Mouse (Mus musculus) cerebellum, postnatal 36 days (tissue): ENCODE measurements around the gene AI661453.

Source experiments
- DNase-seq, 2 experiments: peaks; one replicate each; pipeline ENCODE4 v3.0.0; 2021 to 2022; ENCODE audit warnings: mixed read lengths in 2 of 2

The AI661453 gene

DNA sequence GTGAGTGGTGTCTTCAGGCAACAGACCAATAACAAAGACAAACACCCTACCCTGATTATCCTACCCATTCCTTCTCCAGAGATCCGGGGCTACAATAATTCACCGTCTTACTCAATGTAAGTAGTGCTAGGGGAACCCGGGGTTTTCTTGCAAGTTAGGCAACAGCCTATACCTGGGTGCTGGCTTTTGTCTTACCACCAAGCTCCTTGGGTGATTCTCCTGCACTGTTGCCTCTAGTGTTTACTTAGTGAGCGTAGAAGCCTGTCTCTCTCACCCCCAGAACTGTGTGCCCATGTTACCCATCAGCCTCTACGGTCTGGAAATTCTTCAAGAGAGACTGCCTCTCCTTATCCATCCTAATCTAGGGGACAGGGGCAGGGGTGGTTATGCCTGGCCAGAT lies 67.8 kb downstream of the AI661453 start:
- DNase-seq = no peak

DNA sequence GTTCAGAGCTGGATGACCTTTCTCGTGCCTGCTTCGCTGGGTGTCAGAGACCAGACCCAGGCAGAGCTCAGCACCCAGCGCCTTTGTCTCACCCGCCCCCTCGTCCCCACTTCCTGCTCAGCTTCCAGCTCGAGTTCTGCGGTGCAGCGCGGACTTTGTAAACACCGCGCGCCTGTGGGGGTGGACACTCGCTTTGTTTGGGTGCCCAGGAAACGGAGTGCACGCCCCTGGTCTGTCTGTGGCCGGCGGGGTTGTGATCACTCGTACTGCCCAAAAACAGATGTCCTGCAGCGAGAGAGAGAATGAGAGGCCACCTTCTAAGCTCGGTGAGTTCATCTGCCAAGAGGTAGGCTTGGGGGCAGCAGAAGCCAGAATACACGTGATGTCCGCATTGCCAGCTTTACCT lies 68.5 kb downstream of the AI661453 start, which contains the start of gene Ccnd3:
Gene Ccnd3 (plus strand): TSS at position 111 of the 406 bp plus-strand sequence.
- DNase-seq = no peak

DNA sequence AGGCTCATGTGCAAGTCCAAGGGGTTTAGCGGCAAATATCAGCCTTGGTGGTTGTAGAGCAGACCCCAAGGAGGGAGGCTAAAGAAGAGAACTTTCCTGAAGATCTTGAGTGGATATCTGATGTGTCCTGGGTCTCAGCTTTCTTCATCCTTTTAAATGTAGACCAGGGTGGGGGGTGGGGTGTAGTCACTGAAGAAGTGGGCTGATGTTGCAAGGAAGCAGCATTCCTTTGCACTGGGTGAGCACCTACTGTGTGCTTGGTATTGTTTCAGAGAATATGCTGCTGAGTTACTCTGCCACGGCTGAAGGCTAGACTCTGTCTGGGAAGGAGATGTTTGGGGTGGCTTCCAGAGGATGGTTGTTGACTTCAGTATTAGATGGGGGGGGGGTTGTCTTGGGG lies 69.2 kb downstream of the AI661453 start:
- no peak for DNase-seq

DNA sequence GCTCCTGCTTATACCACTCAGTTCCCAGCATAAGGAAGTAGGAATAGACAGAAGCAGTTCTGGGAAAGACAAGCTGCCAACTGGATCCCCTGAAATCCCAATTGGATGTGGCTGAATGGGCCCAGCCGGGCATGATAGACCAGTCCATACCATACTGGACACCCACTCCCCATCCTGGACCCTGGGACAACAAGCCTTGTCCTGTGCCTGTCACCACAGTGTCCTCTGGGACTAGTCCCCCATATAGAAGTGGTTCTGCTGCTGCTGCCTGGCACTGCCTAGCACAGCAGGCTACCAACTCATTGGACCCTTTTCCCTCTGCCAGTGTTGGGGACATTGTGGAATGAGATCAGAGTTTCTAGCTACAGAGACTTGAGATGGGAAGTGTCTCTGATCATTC lies 69.6 kb downstream of the AI661453 start:
- no peak for DNase-seq

DNA sequence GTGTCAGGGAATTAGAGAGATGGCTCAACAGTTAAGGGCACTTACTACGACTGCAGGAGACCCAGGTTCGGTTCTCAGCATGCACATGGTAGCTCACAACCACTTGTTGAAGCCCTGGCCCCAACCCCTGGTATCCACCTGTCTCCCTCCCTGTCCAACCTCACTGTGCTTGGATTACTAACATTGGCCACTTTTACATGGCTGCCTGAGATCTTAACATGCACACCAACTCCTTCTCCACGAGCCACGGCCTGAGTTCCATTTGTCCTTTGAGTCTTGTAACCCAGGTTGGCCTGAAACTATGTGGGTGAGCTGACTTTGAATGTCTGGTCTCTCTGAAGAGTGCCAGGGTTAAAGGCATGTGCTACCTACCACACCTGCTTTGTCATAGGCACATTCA lies 70.3 kb downstream of the AI661453 start:
- DNase-seq = no peak

DNA sequence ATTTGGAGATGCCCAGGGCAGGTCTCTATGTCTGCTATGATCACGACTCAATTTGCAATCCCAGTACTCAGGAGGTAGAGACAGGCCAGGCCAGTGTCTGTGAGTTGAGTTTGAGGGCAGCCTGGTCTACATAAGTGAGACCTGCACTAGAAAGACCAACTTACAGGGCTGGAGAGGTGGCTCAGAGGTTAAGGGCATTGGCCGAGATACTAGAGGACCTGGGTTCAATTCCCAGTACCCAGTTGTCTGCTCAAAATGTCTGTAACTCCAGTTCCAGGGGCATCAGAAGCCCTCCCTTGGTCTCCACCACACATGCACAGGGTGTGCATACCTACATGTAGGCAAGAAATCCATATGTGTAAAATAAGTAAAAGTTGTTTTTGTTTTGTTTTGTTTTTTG lies 71.1 kb downstream of the AI661453 start:
- no peak for DNase-seq

DNA sequence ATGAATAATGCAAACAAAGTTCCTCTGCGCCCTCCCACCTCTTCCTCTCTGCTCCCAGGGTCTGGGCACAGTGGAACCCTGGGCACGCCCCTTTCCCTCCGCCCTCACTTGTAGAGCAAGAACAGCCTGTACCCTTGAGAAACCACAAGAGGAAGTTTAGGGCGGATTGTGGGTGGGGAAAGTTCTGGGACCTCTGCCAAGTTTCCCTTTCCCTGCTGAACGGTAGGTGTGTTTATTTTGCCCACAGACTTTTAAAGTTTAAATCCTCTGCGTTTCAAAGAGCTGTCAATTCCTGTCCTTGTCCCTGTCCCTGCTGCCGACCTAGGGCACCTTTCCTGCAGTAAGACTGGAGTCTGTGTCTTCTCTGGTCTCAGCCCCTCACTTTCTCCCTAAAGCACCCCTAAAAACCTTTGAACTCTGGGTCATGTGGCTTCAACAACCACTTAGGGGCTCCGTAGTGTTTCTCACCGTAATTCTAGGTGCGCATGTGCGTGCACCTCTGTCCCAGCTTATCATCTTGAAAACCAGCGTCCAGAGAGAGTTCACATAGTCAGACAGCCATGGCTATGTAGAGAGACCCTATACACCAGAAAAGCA lies 71.7 kb downstream of the AI661453 start:
- DNase-seq = peak; percentile 17 to 24

DNA sequence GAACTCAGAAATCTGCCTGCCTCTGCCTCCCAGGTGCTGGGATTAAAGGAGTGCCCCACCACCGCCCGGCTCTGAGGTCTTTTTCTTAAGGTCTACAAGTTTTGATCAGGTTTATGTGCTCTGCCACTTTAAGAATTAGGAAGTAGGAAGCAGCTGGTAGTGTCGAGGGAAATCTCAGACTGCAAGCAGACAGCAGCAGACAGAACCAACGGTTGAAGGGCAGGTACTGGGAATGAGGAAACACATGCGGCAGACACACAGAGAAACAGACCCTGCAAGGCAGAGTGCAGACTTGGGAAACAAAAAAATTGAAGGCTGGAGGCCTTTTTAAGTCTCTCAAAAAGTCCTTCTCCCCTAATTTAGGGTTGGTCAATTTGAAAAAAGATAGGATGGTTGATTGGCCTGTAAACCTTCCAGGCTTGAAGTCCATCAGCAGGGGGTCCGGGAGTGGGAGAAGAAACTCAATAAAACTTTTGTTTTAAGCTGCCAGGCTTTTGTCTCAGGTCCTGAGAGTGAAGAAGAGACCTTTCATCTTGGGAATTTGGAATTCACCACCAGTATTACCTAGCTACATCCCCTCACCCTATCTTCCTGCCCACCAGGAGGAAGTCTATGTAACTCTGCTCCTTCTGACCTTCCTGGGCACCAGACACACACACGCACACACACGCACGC lies 72.8 kb downstream of the AI661453 start:
- DNase-seq = no peak

DNA sequence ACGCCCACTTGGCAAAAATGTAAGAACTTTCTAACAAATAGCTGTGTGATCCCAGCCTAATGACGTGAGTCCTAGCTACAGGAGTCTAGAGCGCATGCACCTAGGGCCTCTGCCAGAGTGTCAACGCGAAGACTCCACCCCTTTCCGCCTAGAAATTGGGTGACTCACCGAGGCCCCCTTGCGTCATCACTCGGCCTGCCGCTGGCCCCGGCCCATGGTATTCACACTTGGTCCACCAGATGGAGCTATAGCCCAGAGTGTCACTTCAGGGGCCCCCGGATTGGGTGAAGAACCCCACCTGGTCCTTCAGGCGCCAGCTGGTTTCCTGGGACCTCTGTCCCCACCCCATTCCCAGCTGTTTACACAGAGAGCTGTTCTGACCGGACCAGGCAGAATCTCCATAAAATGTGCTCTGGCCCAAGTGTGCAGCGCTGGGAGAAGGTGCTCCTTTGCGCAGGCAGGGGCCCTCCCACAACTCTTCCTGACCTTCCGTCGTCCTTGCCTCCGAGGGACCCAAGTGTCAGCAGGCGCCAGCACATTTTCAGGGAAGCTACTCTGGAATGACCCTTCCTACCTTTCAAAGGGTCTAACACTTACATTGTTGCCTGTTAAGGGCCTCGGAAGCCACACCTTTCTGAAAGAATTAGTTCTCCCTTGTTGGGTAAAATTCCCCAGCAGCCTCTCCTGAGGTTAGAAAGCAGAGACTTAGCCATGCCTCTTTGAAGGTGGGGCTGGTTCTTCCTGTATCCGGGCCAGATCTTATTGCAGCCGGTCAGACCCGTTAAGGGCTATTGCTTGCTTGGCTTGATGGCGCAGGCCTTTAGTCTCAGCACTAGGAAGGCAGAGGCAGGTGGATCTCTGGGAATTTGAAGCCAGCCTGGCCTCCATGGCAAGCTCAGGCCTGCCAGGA lies 75.0 kb downstream of the AI661453 start:
- peak; percentile 82 for DNase-seq

DNA sequence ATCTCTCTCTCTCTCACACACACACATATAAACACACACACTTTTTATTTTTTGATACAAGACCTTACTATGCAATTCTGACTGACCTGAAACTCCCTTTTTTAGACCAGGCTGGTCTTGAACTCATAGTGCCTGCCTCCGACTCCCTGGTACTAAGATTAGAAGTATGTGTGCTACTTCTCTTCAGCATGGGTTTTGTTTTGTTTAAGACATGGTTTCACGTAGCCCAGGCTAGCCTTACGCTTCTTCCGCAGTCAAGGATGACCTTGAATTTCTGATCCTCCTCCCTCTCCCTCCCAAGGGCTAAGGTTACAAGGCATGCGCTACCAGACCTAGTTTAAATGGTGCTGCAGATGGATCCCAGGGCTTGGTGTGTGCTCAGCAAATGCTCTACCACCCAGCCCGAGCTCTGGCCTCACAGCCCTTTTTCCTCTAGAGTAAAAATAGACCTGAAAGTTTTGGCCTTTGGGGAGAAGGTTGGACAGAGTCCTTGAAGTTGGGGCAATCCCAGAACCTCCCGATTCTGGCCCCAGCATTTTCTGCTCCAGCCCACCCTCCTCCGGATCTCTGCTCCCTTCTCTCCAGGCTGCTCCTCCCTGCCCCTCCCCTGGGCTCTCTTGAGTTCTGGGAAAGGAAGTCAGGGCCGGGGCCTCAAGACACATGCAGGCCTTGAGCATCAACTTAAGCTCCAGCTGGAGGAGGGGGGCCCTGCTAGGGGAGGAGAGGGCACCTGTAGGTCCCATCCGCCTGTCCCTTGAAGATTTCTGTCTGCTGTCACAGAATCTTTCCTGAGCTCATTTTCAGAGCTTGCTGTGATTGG lies 76.8 kb downstream of the AI661453 start:
- DNase-seq = no peak

DNA sequence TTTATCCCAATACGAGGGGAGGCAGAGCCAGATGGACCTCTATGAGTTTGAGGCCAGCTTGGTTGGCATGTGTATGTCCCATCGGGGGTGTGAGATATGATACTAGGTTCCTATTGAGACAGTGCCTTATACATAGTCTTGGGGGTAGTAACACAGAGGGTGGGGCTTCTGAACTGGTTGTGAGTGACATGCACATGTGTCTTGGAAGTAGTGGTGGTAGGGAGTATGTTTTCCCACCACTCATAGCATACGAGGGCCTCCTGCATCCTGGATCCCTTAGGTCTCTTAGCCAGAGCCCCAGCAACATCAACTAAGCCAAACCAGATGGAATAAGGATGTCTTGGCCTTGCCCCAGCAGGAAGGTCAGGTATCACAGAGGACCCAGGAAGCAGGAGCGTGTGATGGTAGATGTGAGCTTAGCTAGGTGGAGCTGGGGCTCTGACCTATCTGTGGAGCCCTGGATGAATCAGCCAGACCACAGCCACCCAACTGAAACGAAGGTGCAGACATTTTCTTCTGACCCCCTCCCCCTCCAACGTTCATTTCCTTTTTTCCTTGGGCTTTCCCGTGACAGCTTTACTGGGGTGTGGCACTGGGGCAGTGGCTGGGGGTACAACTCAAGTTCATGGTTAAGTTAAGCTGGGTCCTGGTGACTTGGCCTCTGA lies 78.9 kb downstream of the AI661453 start:
- no peak for DNase-seq

DNA sequence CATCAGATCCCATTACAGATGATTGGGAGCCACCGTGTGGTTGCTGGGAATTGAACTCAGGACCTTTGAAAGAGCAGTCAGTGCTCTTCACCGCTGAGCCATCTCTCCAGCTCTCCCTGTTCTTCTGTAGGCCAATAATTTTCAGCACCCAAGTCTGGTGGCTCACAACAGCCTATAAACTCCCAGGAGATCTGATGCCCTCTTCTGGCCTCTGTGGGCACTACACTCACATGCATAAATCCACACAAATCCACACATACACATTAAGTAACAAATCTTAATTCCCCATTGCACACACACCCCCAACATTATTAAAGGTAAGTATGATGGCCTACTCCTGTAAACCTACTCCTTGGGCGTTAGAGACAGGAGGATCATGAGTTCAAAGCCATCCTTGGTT lies 79.8 kb downstream of the AI661453 start:
- no peak for DNase-seq

DNA sequence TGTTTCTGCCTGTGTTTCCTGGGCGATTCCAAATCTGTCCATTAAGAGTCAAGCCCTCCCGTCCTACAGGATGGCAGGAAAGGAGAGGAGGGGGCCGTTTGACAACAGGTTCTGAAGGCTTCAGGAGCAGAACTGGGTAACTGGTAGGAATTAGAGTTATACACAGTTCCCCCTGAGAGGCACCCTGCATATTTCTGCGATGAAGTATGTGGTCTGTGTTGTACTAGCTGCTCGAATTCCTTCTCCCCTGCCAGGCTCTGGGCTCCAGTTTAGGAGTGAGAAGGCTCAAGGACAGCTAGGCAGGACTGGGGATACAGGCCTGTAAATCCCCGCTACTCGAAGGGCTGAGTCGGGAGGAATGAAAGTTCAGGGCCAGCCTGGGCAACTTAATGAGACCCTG lies 81.8 kb downstream of the AI661453 start:
- no peak for DNase-seq
